Mouse (Mus musculus): ENCODE data around the gene Gm8229. TPM values are rescaled to one million over a fixed set of nuclear protein-coding genes. Genes with fewer than 3 reads are reported as not detected.
"Not testable (repeated sequence)": the region's sequence is repeated elsewhere in the genome, so short reads cannot be mapped to it uniquely, and the experiment has no call there.

Gene Gm8229
- not detected in 2 replicates for polyA plus RNA-seq (2012; rRNA removed)

GRCm38 (mm10) chr14:44365057-44365456 lies at the start of gene Gm8229:
Gene Gm8229, plus strand, starts transcription at chr14:44365357.
- H3K36me3 ChIP-seq (ENCODE audit: control insufficient read depth, insufficient read depth, low read length); DNase-seq (ENCODE audit: low read depth in 1 of 2, low spot score in 2 of 2); H3K4me1 ChIP-seq (ENCODE audit: control insufficient read depth, insufficient read depth, insufficient read length); H3K27me3 ChIP-seq (ENCODE audit: control insufficient read depth, insufficient read depth, low read length); H3K4me3 ChIP-seq (ENCODE audit: extremely low read depth, insufficient read depth, insufficient read length); H3K27ac ChIP-seq (ENCODE audit: insufficient read depth, low read length): not testable (repeated sequence)
- 93% methylated on average over 4 of the region's 4 CpGs for WGBS

DNA sequence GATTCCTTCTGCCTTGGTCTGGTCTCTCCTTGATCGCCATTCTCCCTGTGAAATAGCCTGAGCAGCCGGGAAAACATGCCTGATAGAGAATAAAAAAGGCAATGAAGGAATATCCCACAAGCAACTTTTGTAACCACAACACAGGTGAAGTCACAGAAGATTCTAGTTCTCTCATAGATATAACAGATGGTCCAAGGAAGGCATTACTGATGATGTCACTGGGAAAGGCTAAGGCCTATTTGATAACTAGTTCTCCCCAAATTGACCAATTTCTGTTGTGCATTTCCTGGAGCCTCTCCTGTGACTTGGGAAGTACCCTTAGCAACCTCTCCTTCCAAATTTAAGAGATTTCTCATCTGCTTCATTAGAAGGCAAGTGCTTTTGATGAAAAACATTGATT lies 26.7 kb upstream of the Gm8229 start, which contains the start of gene Gm5930:
TSS of gene Gm5930 (minus strand) at position 101 of the 400 bp plus-strand sequence.
- H3K27me3 ChIP-seq (ENCODE audit: control insufficient read depth, insufficient read depth, low read length): not testable (repeated sequence)

DNA sequence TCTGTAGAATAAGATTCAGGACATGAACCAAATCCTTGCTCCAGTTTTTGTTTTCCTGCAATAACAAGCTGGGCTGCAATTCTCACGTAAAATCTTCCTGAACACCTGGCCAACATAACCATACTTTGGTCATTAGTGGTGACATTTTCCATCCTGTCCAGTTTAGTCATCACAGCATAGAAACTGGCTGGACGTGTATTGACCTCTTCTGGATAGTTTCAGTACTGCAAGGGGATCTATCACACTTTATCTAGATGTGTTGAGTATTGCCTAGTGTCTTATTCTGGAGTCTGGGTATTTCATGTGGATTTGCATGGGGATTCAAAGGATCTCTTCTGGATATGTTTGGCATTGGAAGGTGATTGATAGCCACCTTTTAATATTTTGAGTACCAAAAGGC lies 3.7 kb upstream of the Gm8229 start:
- not testable (repeated sequence) for H3K4me3 ChIP-seq (ENCODE audit: extremely low read depth, insufficient read depth, insufficient read length); H3K27me3 ChIP-seq (ENCODE audit: control insufficient read depth, insufficient read depth, low read length); DNase-seq (ENCODE audit: low read depth in 1 of 2, low spot score in 2 of 2); H3K36me3 ChIP-seq (ENCODE audit: control insufficient read depth, insufficient read depth, low read length); H3K4me1 ChIP-seq (ENCODE audit: control insufficient read depth, insufficient read depth, insufficient read length); H3K27ac ChIP-seq (ENCODE audit: insufficient read depth, low read length)
- 38% methylated on average over 2 of the region's 2 CpGs for WGBS

More for the DNA sequence above, 26.7 kb upstream of the Gm8229 start, which contains the start of gene Gm5930:
- not testable (repeated sequence) for H3K4me3 ChIP-seq (ENCODE audit: extremely low read depth, insufficient read depth, insufficient read length); H3K36me3 ChIP-seq (ENCODE audit: control insufficient read depth, insufficient read depth, low read length); DNase-seq (ENCODE audit: low read depth in 1 of 2, low spot score in 2 of 2); H3K4me1 ChIP-seq (ENCODE audit: control insufficient read depth, insufficient read depth, insufficient read length); H3K27ac ChIP-seq (ENCODE audit: insufficient read depth, low read length)
- WGBS: no CpG with 5 or more reads among the region's 2 CpGs

GRCm38 (mm10) chr14:44362301-44362700 lies 2.9 kb upstream of the Gm8229 start:
- DNase-seq (ENCODE audit: low read depth in 1 of 2, low spot score in 2 of 2); H3K36me3 ChIP-seq (ENCODE audit: control insufficient read depth, insufficient read depth, low read length); H3K27ac ChIP-seq (ENCODE audit: insufficient read depth, low read length); H3K27me3 ChIP-seq (ENCODE audit: control insufficient read depth, insufficient read depth, low read length); H3K4me1 ChIP-seq (ENCODE audit: control insufficient read depth, insufficient read depth, insufficient read length); H3K4me3 ChIP-seq (ENCODE audit: extremely low read depth, insufficient read depth, insufficient read length): not testable (repeated sequence)

DNA sequence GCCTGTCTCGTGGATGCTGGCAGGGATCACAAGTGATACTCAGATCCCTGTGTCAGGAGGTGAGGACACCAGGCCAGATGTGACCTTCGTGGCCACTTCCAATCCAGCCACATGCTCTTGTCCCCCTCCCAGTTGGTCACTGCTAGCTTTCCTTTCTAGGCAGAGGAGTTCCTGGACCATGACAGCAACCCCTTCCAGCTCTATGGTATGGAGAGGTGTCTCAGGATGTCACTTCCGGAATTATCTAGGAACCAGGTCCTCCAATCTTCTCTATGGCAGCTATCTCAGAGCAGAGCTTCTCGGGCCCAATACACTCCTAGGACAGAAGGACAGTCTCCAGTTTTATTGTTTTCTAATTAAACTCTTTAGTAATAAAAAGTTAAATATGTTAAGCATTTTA lies 19.1 kb downstream of the Gm8229 start:
- H3K27ac ChIP-seq (ENCODE audit: insufficient read depth, low read length); H3K36me3 ChIP-seq (ENCODE audit: control insufficient read depth, insufficient read depth, low read length); DNase-seq (ENCODE audit: low read depth in 1 of 2, low spot score in 2 of 2); H3K4me1 ChIP-seq (ENCODE audit: control insufficient read depth, insufficient read depth, insufficient read length); H3K4me3 ChIP-seq (ENCODE audit: extremely low read depth, insufficient read depth, insufficient read length); H3K27me3 ChIP-seq (ENCODE audit: control insufficient read depth, insufficient read depth, low read length): not testable (repeated sequence)
- WGBS: 69% methylated on average over 4 of the region's 4 CpGs

DNA sequence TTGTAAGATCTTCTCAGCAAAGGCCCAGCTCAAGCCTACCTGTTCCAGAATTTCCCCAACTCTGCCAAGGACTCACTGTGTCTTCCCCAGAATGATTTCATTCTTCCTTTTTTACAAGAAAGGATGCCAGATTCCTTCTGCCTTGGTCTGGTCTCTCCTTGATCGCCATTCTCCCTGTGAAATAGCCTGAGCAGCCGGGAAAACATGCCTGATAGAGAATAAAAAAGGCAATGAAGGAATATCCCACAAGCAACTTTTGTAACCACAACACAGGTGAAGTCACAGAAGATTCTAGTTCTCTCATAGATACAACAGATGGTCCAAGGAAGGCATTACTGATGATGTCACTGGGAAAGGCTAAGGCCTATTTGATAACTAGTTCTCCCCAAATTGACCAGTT lies 45.4 kb downstream of the Gm8229 start, which contains the start of gene Gm3371:
TSS of gene Gm3371 (minus strand) at position 101 of the 400 bp plus-strand sequence.
- DNase-seq (ENCODE audit: low read depth in 1 of 2, low spot score in 2 of 2); H3K27me3 ChIP-seq (ENCODE audit: control insufficient read depth, insufficient read depth, low read length); H3K36me3 ChIP-seq (ENCODE audit: control insufficient read depth, insufficient read depth, low read length); H3K4me3 ChIP-seq (ENCODE audit: extremely low read depth, insufficient read depth, insufficient read length); H3K27ac ChIP-seq (ENCODE audit: insufficient read depth, low read length); H3K4me1 ChIP-seq (ENCODE audit: control insufficient read depth, insufficient read depth, insufficient read length): not testable (repeated sequence)
- no CpG with 5 or more reads among the region's 2 CpGs for WGBS

Other genes starting within 250 kb of the Gm8229 start
- gene Gm3327, start 241.5 kb upstream of the Gm8229 start, polyA plus RNA-seq (2012; rRNA removed): not detected in 2 replicates
- not detected in 2 replicates for gene Gm8212, start 167.7 kb upstream of the Gm8229 start, polyA plus RNA-seq (2012; rRNA removed)
- not detected in 2 replicates for gene 4930503E14Rik, start 152.1 kb upstream of the Gm8229 start, polyA plus RNA-seq (2012; rRNA removed)
- gene Gm8220, start 79.8 kb upstream of the Gm8229 start, polyA plus RNA-seq (2012; rRNA removed): not detected in 2 replicates
- not detected in 2 replicates for gene Gm5930, start 26.8 kb upstream of the Gm8229 start, polyA plus RNA-seq (2012; rRNA removed)
- gene Gm3371, start 45.3 kb downstream of the Gm8229 start, polyA plus RNA-seq (2012; rRNA removed): not detected in 2 replicates
- gene Gm8232, start 68.3 kb downstream of the Gm8229 start, polyA plus RNA-seq (2012; rRNA removed): not detected in 2 replicates
- gene BC061237, start 127.1 kb downstream of the Gm8229 start, polyA plus RNA-seq (2012; rRNA removed): not detected in 2 replicates
- not detected in 2 replicates for gene Gm17093, start 152.9 kb downstream of the Gm8229 start, polyA plus RNA-seq (2012; rRNA removed)
- not detected in 2 replicates for gene Gm8247, start 217.8 kb downstream of the Gm8229 start, polyA plus RNA-seq (2012; rRNA removed)